14 mouse cellular contexts compared by ENCODE assay signal in genomic region chr6:121098109-121098508, GRCm38 (mm10). TPM values are rescaled to one million over a fixed set of nuclear protein-coding genes. Genes with fewer than 3 reads are reported as not detected.
DNase-seq lines count a peak whose midpoint lies in the region; ATAC-seq and TF ChIP-seq lines count a peak whose summit lies in the region.
"Had no signal": no experiment of that assay in that cellular context is flagged by ENCODE, and none has a peak within 500 bp of the region (broad histone marks: within the 10 kb centered on the region; RNA-seq: fewer than 3 reads in every experiment).

No protein-coding gene starts in this region.

- TF ChIP-seq POLR2A in lung, adult 2 months (IDR thresholded peaks at IDR 0.05; ENCODE audit: borderline replicate concordance, extremely low read depth, low read depth, low read length) = no peak

- DNase-seq in cerebellum, adult 9-10 months = peak; percentile 40
- DNase-seq in cerebellum, adult 11 months = no peak
- no peak for DNase-seq in midbrain, embryonic 11.5 days (ENCODE audit: low spot score, missing footprints)
- no peak for DNase-seq in liver, embryonic 11.5 days (ENCODE audit: low spot score)
- DNase-seq in natural killer cell, adult 2 months (ENCODE audit: low spot score in 2 of 2) = no peak
- no peak for DNase-seq in lung, adult 2 months
- no peak for DNase-seq in spleen, postnatal 4 days (ENCODE audit: low spot score in 2 of 2)
- DNase-seq: gastrocnemius, postnatal 25 days; kidney, postnatal 14 days; thymus, postnatal 14 days had no signal

- H3K4me1 ChIP-seq in midbrain, embryonic 13.5 days (replicated peaks) = peaks cover 32% of the 10 kb centered on the region
- H3K4me1 ChIP-seq in midbrain, embryonic 11.5 days (ENCODE audit: control insufficient read depth, insufficient read depth, low read length) = no peaks in the 10 kb centered on the region; the same call in 1 of the 2 replicates
- H3K4me1 ChIP-seq in liver, embryonic 11.5 days (replicated peaks; ENCODE audit: control insufficient read depth, insufficient read depth, low read length) = peaks cover 87% of the 10 kb centered on the region
- peaks cover 3% of the 10 kb centered on the region; the same call in 1 of the 2 replicates for H3K4me1 ChIP-seq in lung, adult 2 months (ENCODE audit: control insufficient read depth, insufficient read depth, low read length)

- WGBS in midbrain, embryonic 13.5 days = 49% methylated on average over 9 of the region's 9 CpGs
- 83% methylated on average over 9 of the region's 9 CpGs for whole genome bisulfite sequencing in midbrain, embryonic 11.5 days
- 76% methylated on average over 9 of the region's 9 CpGs for WGBS in liver, embryonic 11.5 days
- 62% methylated on average over 9 of the region's 9 CpGs for WGBS in lung, adult 2 months

- no peaks in the 10 kb centered on the region for H3K9me3 ChIP-seq in midbrain, embryonic 13.5 days
- H3K9me3 ChIP-seq in midbrain, embryonic 11.5 days (ENCODE audit: control insufficient read depth, low read length) = no peaks in the 10 kb centered on the region
- H3K9me3 ChIP-seq in liver, embryonic 11.5 days (ENCODE audit: control insufficient read depth, low read length) = no peaks in the 10 kb centered on the region
- H3K9me3 ChIP-seq: embryonic facial prominence, embryonic 13.5 days; intestine, embryonic 15.5 days had no signal

- peak; percentile 14; the same call in 1 of the 2 replicates for ATAC-seq in midbrain, embryonic 13.5 days
- ATAC-seq in midbrain, embryonic 11.5 days (ENCODE audit: low FRiP score) = no peak
- ATAC-seq in liver, embryonic 11.5 days (replicated peaks; ENCODE audit: low FRiP score) = no peak
- ATAC-seq: intestine, embryonic 15.5 days had no signal

- H3K27ac ChIP-seq in midbrain, embryonic 13.5 days = peak overlapping the region; percentile 58; the same call in 1 of the 2 replicates
- no peak overlapping the region for H3K27ac ChIP-seq in midbrain, embryonic 11.5 days (ENCODE audit: low read depth, low read length)
- peak overlapping the region; percentile 4; the same call in 1 of the 2 replicates for H3K27ac ChIP-seq in liver, embryonic 11.5 days (ENCODE audit: low read depth, low read length)
- H3K27ac ChIP-seq: intestine, embryonic 15.5 days had no signal

- H3K9ac ChIP-seq in midbrain, embryonic 13.5 days (replicated peaks) = peak overlapping the region; percentile 48; the same call in 1 of the 2 replicates
- no peak overlapping the region for H3K9ac ChIP-seq in midbrain, embryonic 11.5 days (ENCODE audit: low read length)
- H3K9ac ChIP-seq in liver, embryonic 11.5 days (ENCODE audit: low read depth, low read length) = no peak overlapping the region
- H3K9ac ChIP-seq: embryonic facial prominence, embryonic 13.5 days; intestine, embryonic 15.5 days; lung, embryonic 14.5 days had no signal

- no peak overlapping the region for H3K4me3 ChIP-seq in midbrain, embryonic 13.5 days (replicated peaks)
- H3K4me3 ChIP-seq in midbrain, embryonic 11.5 days (ENCODE audit: low read depth, low read length) = no peak overlapping the region
- H3K4me3 ChIP-seq in liver, embryonic 11.5 days (ENCODE audit: low read depth, low read length) = no peak overlapping the region
- no peak overlapping the region for H3K4me3 ChIP-seq in lung, adult 2 months (replicated peaks; ENCODE audit: extremely low read depth, low read depth, low read length)
- H3K4me3 ChIP-seq: embryonic facial prominence, embryonic 13.5 days; intestine, embryonic 15.5 days had no signal

- peaks cover 3% of the 10 kb centered on the region; the same call in 1 of the 2 replicates for H3K36me3 ChIP-seq in midbrain, embryonic 13.5 days
- no peaks in the 10 kb centered on the region for H3K36me3 ChIP-seq in midbrain, embryonic 11.5 days (ENCODE audit: control insufficient read depth, insufficient read depth, low read length)
- H3K36me3 ChIP-seq in liver, embryonic 11.5 days (ENCODE audit: control insufficient read depth, insufficient read depth, low read length) = peaks cover 5% of the 10 kb centered on the region; the same call in 1 of the 2 replicates
- H3K36me3 ChIP-seq: intestine, embryonic 15.5 days had no signal

- no peaks in the 10 kb centered on the region for H3K27me3 ChIP-seq in midbrain, embryonic 13.5 days
- H3K27me3 ChIP-seq in midbrain, embryonic 11.5 days (ENCODE audit: control insufficient read depth, insufficient read depth, low read length) = no peaks in the 10 kb centered on the region
- H3K27me3 ChIP-seq in liver, embryonic 11.5 days (replicated peaks; ENCODE audit: control insufficient read depth, insufficient read depth, low read length) = no peaks in the 10 kb centered on the region
- H3K27me3 ChIP-seq: embryonic facial prominence, embryonic 13.5 days; intestine, embryonic 15.5 days had no signal

- no peak for TF ChIP-seq CTCF in lung, adult 2 months (IDR thresholded peaks at IDR 0.05; ENCODE audit: insufficient read depth, low read length)

- H3K4me2 ChIP-seq in midbrain, embryonic 13.5 days (replicated peaks) = no peak overlapping the region
- H3K4me2 ChIP-seq in midbrain, embryonic 11.5 days = no peak overlapping the region
- H3K4me2 ChIP-seq in liver, embryonic 11.5 days = no peak overlapping the region
- H3K4me2 ChIP-seq: embryonic facial prominence, embryonic 13.5 days; intestine, embryonic 15.5 days; lung, embryonic 14.5 days had no signal

RNA-seq across cellular contexts. Expression of gene Mical3, which starts 32.7 kb away (rescaled TPM):
- 29.7 and 35.7 TPM in 2 replicates for polyA plus RNA-seq in midbrain, embryonic 13.5 days (2015; fragmentation: Nextera tagmentation; extraction: Ambion mirVana)
- polyA plus RNA-seq in midbrain, embryonic 11.5 days (2014; fragmentation: Nextera tagmentation; extraction: Ambion mirVana) = 11.8 and 12.8 TPM in 2 replicates
- 16.6 and 20.2 TPM in 2 replicates for polyA plus RNA-seq in liver, embryonic 11.5 days (2014; fragmentation: Nextera tagmentation; extraction: Ambion mirVana)
- 17.8 and 24.3 TPM in 2 replicates for polyA plus RNA-seq in lung, adult 2 months (2012; rRNA removed)
